Mouse (Mus musculus): ENCODE measurements around the gene Rnh1. TPM values are rescaled to one million over a fixed set of nuclear protein-coding genes. Genes with fewer than 3 reads are reported as not detected.

Gene Rnh1
- polyA plus RNA-seq (2012; rRNA removed), result 113 and 162 TPM in 2 replicates

DNA sequence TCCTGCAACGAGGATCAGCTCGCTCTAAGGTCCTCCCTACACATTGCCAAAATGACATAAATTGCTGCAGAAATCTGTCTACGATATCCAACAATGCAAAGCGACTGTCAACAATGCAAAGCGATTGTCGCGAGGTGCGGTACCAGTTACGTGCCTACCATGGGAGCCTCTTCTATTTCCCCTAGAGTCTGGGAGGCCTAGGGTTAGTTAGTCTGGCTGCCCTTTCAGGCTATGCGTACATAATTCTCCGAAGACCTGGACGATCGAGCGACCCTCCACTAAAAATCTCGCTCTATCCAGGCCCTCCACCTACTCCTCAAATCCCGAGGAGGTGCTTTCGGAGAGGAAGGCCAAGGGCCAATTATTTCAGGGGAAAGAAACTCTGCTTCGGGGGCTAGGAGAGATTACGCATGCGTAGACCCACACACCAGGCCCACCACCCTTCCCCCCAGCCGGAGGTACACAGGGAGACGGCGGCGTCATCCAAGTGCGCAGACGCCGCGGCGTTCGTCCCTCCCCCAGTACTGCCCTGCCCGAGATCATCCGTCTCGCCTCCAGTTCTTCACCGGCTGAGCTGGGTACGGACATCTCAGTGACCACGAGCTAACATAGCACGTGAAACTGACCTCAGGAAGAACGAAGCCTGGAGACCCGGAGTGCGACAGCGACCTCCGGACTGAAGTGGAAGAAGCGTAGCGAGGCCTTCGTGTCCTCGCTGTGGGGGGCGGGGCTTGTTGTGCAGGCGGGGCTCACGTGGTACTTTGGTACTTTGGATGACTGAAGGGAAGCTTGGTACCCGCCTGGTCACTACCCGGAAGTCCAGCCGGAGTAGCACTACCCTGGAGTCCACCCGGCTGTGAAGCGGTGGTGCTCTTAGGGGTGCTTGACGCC, at the start of gene Rnh1:
Gene Rnh1 (minus strand): TSS at position 742 of the 891 bp plus-strand sequence.
- Histone ChIP-seq H3K4me1 (ENCODE audit: control insufficient read depth, insufficient read depth, insufficient read length, low read length) (peaks cover 23% of the 10 kb centered on the region; the same call in 1 of the 2 replicates), H3K4me3 (ENCODE audit: low read depth, low read length) (peak within 1 kb of the TSS; percentile 72), H3K27me3 (ENCODE audit: control insufficient read depth, insufficient read depth, low read length) (no peaks in the 10 kb centered on the region), H3K27ac (ENCODE audit: insufficient read depth, low read depth, low read length) (peak within 1 kb of the TSS; percentile 93), H3K36me3 (ENCODE audit: control insufficient read depth, insufficient read depth, low read length) (no peaks in the 10 kb centered on the region)
- TF ChIP-seq CTCF (IDR thresholded peaks at IDR 0.05; ENCODE audit: extremely low read depth, insufficient read length, insufficient replicate concordance, low read depth, low read length) (no peak), POLR2A (IDR thresholded peaks at IDR 0.05; ENCODE audit: low read depth, low read length) (peak; percentile 87)
- 1% methylated on average over 55 of the region's 55 CpGs for WGBS

DNA sequence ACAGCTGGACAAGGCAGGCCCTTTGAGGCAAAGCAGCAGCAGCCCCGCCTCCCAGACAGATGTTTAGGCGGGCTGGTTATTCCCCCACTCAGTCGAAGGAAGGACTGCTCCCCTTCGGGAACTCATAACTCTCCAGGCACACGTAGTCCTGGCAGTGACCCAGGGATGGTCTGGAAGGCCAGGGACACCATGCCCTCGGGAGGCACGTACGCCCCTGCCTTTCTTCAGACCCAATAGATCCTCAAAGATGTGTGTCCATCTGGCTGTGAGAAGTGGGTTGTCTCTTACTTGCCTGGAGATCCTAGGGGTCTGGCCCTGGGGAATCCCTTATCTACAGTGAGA, 49.4 kb upstream of the Rnh1 start:
- peak overlapping the region; percentile 7 for H3K27ac ChIP-seq (ENCODE audit: insufficient read depth, low read depth, low read length)
- H3K4me3 ChIP-seq (ENCODE audit: low read depth, low read length), result peak overlapping the region; percentile 35
- under 1% methylated on average over 8 of the region's 8 CpGs for WGBS
- peaks cover 33% of the 10 kb centered on the region for H3K4me1 ChIP-seq (ENCODE audit: control insufficient read depth, insufficient read depth, insufficient read length, low read length)
- no peaks in the 10 kb centered on the region for H3K27me3 ChIP-seq (ENCODE audit: control insufficient read depth, insufficient read depth, low read length)
- H3K36me3 ChIP-seq (ENCODE audit: control insufficient read depth, insufficient read depth, low read length), result peaks cover 21% of the 10 kb centered on the region
- TF ChIP-seq POLR2A (IDR thresholded peaks at IDR 0.05; ENCODE audit: low read depth, low read length) (no peak), CTCF (IDR thresholded peaks at IDR 0.05; ENCODE audit: extremely low read depth, insufficient read length, insufficient replicate concordance, low read depth, low read length) (no peak)

DNA sequence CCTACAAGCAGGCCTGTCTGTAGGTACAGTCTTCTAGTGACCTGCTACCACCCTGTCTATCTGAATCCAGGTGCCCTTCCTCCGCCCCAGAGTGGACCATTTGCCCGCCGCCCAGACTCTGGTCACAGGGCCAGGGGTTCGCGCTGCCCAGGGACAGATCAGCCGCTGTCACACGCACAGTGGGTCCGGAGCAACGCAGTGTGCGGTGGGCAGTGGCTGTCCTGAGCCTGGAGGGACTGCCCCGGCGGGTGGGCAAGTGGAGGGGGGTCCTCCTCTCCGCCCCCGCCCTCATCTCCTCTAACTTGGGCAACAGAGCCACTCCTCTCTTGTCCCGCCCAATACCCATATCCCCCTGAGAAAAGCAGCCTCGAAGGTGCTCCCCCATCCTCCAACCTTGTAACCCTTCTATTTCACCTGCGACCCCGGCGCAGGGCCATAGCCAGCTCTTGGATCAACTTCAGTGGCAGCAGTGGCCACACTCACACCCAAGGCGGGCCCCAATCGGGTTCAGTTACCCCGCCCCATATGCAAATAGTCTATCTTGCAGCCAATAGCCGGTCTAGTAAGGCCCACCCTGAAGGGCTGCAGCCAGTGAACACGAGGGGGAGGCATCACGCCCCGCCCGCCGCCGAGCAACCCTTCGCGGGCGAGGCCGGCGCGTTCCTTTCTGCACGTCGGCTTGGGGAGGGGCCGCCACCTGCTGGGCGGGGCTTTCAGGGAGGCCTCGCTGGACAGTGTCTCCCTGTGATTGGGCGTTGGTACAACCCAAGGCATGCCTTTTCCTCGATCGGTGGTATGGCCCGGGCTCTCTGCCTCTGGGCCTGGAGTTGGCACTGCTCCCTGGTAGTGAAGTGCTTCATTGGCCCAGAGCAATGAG, 48.8 kb upstream of the Rnh1 start:
- H3K4me3 ChIP-seq (ENCODE audit: low read depth, low read length), result peak overlapping the region; percentile 46
- 12% methylated on average over 44 of the region's 44 CpGs for WGBS
- peaks cover 36% of the 10 kb centered on the region for H3K4me1 ChIP-seq (ENCODE audit: control insufficient read depth, insufficient read depth, insufficient read length, low read length)
- no peaks in the 10 kb centered on the region for H3K27me3 ChIP-seq (ENCODE audit: control insufficient read depth, insufficient read depth, low read length)
- H3K27ac ChIP-seq (ENCODE audit: insufficient read depth, low read depth, low read length), result peak overlapping the region; percentile 7
- TF ChIP-seq CTCF (IDR thresholded peaks at IDR 0.05; ENCODE audit: extremely low read depth, insufficient read length, insufficient replicate concordance, low read depth, low read length) (no peak), POLR2A (IDR thresholded peaks at IDR 0.05; ENCODE audit: low read depth, low read length) (no peak)
- peaks cover 21% of the 10 kb centered on the region for H3K36me3 ChIP-seq (ENCODE audit: control insufficient read depth, insufficient read depth, low read length)

DNA sequence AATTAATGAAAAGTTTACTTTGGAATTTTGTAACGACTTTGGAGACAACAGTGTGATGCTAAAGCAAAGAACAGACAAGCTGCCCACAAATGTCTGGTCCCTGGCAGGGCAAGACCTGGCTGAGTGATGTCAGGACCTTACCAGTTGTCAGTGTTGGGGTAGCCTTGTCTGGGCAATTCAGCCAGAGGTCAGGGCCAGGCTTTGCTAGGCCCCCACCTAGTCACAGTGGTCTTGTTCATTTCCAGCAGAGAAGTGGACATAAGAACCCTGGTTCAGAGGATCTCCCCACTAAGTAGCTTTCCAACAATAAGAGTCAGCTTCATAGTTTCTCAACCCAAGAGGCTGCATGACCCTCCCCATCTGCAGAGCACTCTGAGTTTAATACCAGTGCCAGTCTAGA, 47.7 kb upstream of the Rnh1 start:
- peaks cover 21% of the 10 kb centered on the region for H3K36me3 ChIP-seq (ENCODE audit: control insufficient read depth, insufficient read depth, low read length)
- TF ChIP-seq CTCF (IDR thresholded peaks at IDR 0.05; ENCODE audit: extremely low read depth, insufficient read length, insufficient replicate concordance, low read depth, low read length) (no peak), POLR2A (IDR thresholded peaks at IDR 0.05; ENCODE audit: low read depth, low read length) (no peak)
- 59% methylated on average over 1 of the region's 1 CpGs for WGBS
- H3K27ac ChIP-seq (ENCODE audit: insufficient read depth, low read depth, low read length), result no peak overlapping the region
- H3K4me1 ChIP-seq (ENCODE audit: control insufficient read depth, insufficient read depth, insufficient read length, low read length), result peaks cover 36% of the 10 kb centered on the region
- no peak overlapping the region for H3K4me3 ChIP-seq (ENCODE audit: low read depth, low read length)
- H3K27me3 ChIP-seq (ENCODE audit: control insufficient read depth, insufficient read depth, low read length), result no peaks in the 10 kb centered on the region

DNA sequence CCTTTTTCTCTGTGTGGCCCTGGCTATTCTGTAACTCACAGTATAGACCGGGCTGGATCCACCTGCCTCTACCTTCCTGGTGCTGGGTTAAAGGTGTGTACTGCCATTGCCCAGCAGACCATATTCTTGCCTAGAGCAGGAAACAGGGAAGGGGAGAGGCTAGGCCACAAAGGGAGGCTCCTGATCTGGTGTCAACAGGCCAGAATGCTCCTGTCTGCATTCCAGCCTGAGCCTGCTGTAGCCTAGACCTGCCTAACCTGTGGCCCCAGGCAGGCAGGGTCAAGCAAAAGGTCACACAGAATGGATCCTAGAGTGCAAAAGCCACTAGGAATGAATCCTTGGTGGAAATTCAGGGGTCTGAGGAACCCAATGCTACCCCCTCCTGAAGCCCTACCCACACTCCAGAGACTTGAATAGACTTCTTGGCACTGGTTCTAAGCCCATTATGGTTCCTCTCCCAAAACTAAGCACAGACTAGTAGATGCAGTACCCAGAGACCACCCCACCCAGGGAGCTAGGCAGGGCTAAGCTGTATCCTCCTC, 47.0 kb upstream of the Rnh1 start:
- Histone ChIP-seq H3K27ac (ENCODE audit: insufficient read depth, low read depth, low read length) (no peak overlapping the region), H3K36me3 (ENCODE audit: control insufficient read depth, insufficient read depth, low read length) (peaks cover 21% of the 10 kb centered on the region), H3K4me1 (ENCODE audit: control insufficient read depth, insufficient read depth, insufficient read length, low read length) (peaks cover 42% of the 10 kb centered on the region), H3K4me3 (ENCODE audit: low read depth, low read length) (no peak overlapping the region), H3K27me3 (ENCODE audit: control insufficient read depth, insufficient read depth, low read length) (no peaks in the 10 kb centered on the region)
- 43% methylated on average over 1 of the region's 1 CpGs for WGBS
- no peak for TF ChIP-seq CTCF (IDR thresholded peaks at IDR 0.05; ENCODE audit: extremely low read depth, insufficient read length, insufficient replicate concordance, low read depth, low read length)
- no peak for TF ChIP-seq POLR2A (IDR thresholded peaks at IDR 0.05; ENCODE audit: low read depth, low read length)

DNA sequence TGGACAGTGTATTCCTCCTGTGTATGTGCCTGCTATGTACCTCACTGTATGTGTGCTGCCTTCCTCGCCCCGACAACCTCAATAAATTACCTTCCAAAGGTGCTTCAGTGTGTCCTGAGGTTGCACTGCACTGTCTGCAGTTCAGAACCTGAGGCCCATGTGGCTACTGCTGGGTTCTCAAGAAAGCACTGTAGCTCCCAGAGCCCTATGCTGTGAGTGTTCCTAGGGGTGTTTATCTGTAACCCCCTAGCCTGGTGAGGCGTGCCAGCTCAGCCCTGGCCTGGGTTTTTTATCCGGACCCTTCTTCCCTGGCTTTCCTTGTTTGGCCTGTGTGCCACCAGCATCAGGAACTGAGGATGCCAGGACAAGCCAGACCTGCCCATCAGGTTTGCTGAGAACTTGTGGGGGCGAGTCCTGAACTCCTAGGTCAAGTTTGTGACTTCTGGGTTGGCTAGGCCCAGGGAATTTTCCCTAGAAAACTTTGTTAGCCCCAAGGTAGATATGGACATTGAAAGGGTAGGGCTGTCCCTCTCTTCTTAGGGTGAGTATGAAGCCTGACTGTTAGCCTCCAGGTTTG, 46.0 kb upstream of the Rnh1 start:
- H3K27ac ChIP-seq (ENCODE audit: insufficient read depth, low read depth, low read length), result no peak overlapping the region
- H3K4me1 ChIP-seq (ENCODE audit: control insufficient read depth, insufficient read depth, insufficient read length, low read length), result peaks cover 42% of the 10 kb centered on the region
- no peak for TF ChIP-seq POLR2A (IDR thresholded peaks at IDR 0.05; ENCODE audit: low read depth, low read length)
- TF ChIP-seq CTCF (IDR thresholded peaks at IDR 0.05; ENCODE audit: extremely low read depth, insufficient read length, insufficient replicate concordance, low read depth, low read length), result no peak
- 58% methylated on average over 5 of the region's 5 CpGs for WGBS
- peaks cover 21% of the 10 kb centered on the region for H3K36me3 ChIP-seq (ENCODE audit: control insufficient read depth, insufficient read depth, low read length)
- no peak overlapping the region for H3K4me3 ChIP-seq (ENCODE audit: low read depth, low read length)
- no peaks in the 10 kb centered on the region for H3K27me3 ChIP-seq (ENCODE audit: control insufficient read depth, insufficient read depth, low read length)

All from small intestine, adult 2 months (tissue).